Mouse (Mus musculus) ES-CJ7 (cell line): ENCODE measurements around the gene Kng2.
"Not testable (repeated sequence)": the region's sequence is repeated elsewhere in the genome, so short reads cannot be mapped to it uniquely, and the experiment has no call there.

Source experiments
- DNase-seq: peaks from one replicate; pipeline ENCODE4 v3.0.0; 2011; ENCODE audit warnings: low read depth, low spot score

The Kng2 gene

GRCm38 (mm10) chr16:23028966-23029600 is at the start of gene Kng2:
Kng2 (minus strand) TSS chr16:23029482.
- not testable (repeated sequence) for DNase-seq

DNA sequence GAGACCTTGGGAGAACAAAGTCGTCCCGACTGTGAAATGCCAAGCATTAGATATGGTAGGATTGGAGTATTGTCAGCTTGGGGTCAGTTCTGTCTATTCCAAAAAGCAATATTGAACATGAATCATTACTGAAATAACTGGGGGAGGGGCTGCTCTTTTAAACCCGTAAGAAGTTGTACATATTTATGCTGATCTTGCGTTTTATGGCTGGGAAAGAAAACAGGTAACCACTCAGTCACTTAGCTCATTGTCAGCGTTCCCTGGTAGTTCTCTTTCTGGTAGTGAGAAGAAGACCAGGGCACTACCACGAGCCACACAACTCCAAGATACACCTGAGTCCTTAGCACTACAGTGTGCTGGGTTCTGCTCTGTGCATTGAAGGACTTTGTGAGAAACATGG is 48.2 kb upstream of the Kng2 start:
- not testable (repeated sequence) for DNase-seq

DNA sequence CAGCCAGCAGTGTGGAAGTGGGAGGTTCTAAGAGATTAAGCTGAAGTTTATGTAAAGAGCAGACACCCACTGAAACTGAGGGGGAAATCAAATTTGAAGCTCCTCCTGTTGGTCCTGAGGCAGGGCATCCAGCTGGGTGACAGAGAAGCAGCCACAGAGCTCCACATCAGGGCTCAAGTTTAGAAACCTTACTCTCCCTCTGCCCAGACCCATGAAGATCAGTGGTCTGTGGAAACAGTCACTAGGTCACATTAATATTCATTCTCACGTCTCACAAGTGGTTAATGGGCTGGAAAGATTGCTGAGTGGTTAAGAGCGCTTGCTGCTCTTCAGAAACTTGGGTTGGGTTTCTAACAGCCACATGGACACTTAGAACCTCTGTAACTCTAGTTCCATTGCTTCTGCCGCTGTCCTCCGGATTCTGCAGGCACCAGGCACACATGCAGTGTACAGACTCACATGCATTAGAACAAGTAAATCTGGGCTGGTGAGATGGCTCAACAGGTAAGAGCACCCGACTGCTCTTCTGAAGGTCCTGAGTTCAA is 31.6 kb upstream of the Kng2 start:
- DNase-seq: not testable (repeated sequence)

DNA sequence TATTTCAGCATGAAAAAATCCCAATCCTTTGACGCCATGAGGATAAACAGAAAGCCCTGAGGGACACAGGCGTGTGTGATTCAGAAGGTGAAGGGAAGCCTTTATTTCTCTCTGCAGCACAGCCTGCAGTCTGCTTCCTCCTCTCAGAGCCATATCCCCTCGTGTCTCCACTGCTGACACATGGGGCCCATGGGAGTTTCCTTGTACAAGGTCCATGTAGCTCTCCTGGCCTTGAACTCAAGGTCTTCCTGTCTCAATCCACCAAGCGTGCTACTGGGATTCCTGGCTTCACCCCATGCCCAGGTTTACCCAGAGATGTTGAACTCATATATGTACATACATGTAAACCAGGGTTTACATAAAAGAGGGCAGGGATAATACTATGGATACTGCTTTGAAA is 30.3 kb upstream of the Kng2 start:
- not testable (repeated sequence) for DNase-seq

- not testable (repeated sequence) for DNase-seq
Measured at GRCm38 (mm10) chr16:23057668-23058447, 28.6 kb upstream of the Kng2 start, which contains the start of gene Kng1. Kng1 (plus strand) TSS chr16:23057865.

GRCm38 (mm10) chr16:23046319-23046718 is 17.0 kb upstream of the Kng2 start:
- peak; percentile 64 for DNase-seq

DNA sequence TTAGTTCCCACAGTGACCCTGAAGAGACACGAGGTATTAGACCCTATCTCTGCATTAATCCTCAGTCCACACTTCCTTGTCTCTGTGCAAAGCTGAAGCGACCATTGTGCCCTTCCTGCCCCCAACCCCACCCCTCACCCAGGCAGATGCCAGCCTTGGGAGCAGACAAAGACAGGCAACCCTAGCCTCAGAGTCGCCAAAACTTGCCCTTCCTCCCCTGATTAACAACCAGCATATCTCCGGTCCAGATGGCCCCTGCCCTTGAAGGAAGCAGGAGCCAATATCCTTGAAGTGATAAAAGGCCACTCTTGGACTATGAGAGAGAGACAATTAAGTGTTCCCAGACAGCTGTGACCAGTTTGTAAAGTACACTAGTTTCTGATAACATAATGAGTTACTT is 11.6 kb upstream of the Kng2 start:
- DNase-seq: no peak

- DNase-seq: no peak
Measured at GRCm38 (mm10) chr16:23039281-23039680, 10.0 kb upstream of the Kng2 start.

DNA sequence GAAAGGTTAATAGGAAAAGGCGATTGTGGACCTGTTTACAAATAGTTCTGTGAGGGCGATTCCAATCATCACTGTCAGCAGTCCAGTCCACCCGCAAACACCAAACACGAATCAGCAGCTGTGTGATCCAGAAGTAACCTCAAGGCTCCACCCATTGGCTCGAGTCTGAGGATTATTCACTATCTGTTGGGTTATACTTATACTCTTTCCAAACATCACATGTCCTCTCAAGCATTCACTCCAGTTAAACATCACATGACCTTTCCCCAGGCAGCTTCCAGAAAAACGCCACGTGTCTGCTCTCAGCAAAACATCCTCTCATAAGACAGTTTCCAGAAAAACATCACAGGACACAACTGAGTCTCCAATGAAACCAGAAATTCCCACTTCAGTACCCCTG is 8.5 kb upstream of the Kng2 start:
- no peak for DNase-seq

DNA sequence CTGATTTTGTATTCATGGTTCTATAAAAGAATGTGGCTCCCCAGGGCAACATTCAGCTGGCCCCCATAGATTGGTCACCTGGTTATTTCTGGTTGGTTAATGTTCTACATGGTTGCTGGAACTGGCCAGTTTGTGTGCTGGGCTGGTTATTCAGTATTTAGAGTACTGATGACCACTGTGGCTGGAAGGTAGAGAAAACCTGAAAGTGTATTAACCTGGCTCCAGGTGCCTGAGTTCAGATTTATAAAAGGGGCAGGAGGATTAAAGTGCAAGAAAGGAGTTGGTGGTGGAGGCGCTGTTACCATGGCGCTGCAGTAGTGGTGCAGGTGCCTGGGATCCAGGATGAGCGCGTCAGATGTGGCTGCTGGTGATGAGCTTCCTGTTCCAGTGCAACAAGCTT is 4.4 kb upstream of the Kng2 start:
- DNase-seq: no peak

GRCm38 (mm10) chr16:23030673-23031435 is 1.6 kb upstream of the Kng2 start:
- peak; percentile 89 for DNase-seq

GRCm38 (mm10) chr16:23027341-23027740 is 1.9 kb downstream of the Kng2 start:
- not testable (repeated sequence) for DNase-seq

GRCm38 (mm10) chr16:23026582-23026981 is 2.7 kb downstream of the Kng2 start:
- no peak for DNase-seq

- DNase-seq: no peak
Measured at GRCm38 (mm10) chr16:23025111-23025510, 4.2 kb downstream of the Kng2 start.

GRCm38 (mm10) chr16:23020571-23020970 is 8.7 kb downstream of the Kng2 start:
- DNase-seq: peak; percentile 64

GRCm38 (mm10) chr16:23014645-23015044 is 14.6 kb downstream of the Kng2 start:
- not testable (repeated sequence) for DNase-seq

GRCm38 (mm10) chr16:23013786-23014185 is 15.5 kb downstream of the Kng2 start:
- not testable (repeated sequence) for DNase-seq

DNA sequence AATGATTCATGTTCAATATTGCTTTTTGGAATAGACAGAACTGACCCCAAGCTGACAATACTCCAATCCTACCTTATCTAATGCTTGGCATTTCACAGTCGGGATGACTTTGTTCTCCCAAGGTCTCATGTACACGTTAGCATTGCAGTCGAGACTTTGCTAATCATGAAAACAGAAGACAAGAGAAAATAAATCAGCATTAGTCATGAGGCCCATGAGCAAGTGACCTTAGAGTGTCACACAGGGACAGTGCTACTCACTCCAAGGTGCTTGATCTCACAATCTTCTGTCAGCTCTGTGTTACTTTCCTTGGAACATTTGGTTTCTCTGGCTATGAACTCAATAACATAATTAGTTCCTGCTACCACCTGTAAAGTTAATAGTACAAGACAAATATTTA is 32.3 kb downstream of the Kng2 start:
- not testable (repeated sequence) for DNase-seq

DNA sequence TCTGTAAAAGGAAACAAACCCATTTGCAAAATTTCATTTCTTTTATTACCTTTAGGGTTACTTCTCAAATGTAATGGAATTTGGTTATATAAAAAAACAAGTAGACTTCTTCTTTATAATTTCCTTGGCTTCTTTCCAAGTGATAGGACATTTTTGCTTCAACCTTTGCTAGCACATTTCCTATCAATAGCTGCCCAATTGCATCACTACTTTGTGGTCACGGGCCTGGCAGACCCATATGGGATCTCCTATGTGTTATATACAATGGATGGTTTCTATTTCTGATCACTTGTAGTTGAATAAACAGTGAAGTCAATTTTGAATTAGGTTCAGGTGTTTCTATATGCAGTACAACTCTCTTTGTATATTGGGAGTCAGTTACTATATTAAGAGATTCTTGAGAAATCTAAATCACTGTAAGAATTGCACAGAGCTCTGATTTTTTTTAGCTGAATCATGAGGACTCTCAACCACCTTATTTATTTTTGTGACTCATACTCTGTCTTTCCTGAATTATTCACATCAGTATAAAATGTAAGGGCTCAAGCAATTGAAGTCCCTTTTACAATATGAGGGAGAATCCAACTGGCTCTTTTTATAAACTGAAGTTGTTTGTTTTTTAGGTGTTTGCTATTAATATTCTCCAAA is 61.8 kb downstream of the Kng2 start:
- no peak for DNase-seq

DNA sequence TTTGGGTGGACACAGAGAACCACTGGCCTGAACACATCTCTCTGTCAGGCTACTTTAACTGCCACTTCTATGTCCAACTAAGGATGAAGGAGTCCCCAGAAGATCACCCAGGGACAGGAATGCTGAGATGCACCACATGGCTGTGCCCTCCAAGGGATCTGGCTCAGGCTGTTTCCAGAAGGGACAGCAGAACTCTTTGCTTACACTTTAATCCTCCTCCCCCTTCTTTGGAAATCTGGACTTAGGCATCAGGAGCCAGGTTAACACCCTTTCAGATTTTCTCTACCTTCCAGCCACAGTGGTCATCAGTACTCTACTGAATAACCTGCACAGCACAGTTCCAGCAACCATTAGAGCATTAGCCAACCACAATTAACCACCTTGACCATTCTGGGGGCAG is 66.0 kb downstream of the Kng2 start:
- DNase-seq: no peak

GRCm38 (mm10) chr16:22962256-22962655 is 67.0 kb downstream of the Kng2 start:
- no peak for DNase-seq
